Mouse (Mus musculus) embryonic stem cell, embryonic (primary cell): ENCODE results near the gene Klf3.

ENCODE experiments used
- CTCF ChIA-PET, 4 experiments: fragments of 300-600 bp in 2 of 4; fragments of 350-600 bp in 2 of 4; sonication (Branson Sonifier 250); formaldehyde crosslinking; loops; one replicate each; lab custom pipeline; 2022; ENCODE audit warnings: inconsistent platforms in 2 of 4; lab: Charles Lee
- POLR2A ChIA-PET, 4 experiments: fragments of 300-600 bp in 2 of 4; fragments of 350-600 bp in 2 of 4; sonication (Branson Sonifier 250); formaldehyde crosslinking; loops; one replicate each; lab custom pipeline; 2022; ENCODE audit warnings: antibody characterized with exemption in 4 of 4, inconsistent platforms in 1 of 4; lab: Charles Lee

The Klf3 gene

DNA sequence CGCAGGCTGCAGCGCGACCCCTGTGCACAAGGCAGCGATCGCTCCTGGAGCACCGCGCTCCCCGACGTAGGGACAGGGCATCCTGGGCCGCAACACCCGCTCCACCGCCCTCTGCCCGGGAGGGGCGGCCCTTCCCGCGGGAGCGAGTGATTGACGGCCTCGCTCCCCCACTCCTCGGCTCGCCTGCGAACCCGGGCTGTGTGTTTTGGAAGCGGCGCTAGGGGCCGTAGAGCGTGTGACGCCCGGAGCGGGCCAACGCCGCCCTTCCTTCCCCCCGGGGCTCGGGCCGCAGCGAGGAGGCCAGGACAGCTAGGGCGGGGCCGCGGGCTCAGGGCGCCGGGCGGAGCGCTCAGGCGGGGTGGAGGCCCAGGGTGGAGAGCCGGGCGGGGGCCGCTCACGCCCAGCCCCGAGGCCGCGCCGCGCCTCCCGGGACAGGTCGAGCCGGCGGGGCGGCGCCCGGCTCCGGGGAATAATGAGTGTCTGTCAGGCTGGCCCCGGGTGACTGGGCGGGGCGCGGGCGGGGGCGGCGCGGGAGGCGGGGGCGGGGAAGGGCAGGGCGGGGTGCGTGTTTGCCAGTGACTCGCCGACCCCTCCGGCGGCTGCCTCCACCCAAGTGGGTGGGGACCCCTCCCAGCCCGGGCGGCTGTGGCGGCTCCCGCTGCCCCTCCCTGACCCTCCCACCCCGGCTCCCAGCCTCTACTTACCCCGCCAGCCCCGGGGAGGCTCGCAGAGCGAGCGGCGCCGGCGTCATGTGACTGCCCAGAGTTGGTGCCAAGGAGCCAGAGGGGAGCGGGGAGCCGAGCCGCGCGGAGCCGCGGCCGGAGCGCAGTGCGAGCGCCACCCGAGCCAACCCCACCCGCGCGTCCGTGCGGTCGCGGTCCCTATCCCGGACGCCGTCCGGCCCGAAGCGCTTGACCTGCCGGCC is at the start of gene Klf3:
Gene Klf3 (plus strand): TSS at position 594 of the 925 bp plus-strand sequence.
- ChIA-PET CTCF (interaction anchor here in 2 of 4 experiments (0.6 to 1.0 kb wide), 4 partner anchors 80 to 695 kb away, joined by 3 to 7 read pairs (median 6); no protein-coding TSS in a partner anchor), POLR2A (interaction anchor here in 3 of 4 experiments (0.6 to 5.1 kb wide), 12 partner anchors 9 to 123 kb away, joined by 3 to 28 read pairs (median 4); no protein-coding TSS in a partner anchor)

DNA sequence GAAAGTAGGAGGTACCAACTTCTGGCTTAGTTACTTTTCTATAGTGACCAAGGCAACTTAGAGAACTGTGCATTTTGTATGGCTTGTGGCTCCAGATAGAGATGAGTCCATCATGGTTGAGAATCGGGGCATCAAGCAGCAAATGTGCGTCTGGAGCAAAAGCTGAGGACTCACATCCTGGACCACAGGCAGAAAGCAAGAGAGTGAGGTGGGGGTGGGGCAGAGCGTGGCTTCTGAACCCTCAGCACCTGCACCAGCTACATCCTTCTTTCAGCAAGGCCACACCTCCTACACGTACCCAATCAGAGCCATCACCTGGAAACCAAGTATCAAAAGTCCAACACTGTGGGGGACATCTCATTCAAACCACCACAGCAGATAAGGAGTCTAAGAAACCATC is 40.9 kb upstream of the Klf3 start:
- POLR2A ChIA-PET = interaction anchor here in 2 of 4 experiments (0.6 kb wide), 2 partner anchors 394 to 982 kb away, joined by 4 read pairs; no protein-coding TSS in a partner anchor
- CTCF ChIA-PET = no interaction called here

DNA sequence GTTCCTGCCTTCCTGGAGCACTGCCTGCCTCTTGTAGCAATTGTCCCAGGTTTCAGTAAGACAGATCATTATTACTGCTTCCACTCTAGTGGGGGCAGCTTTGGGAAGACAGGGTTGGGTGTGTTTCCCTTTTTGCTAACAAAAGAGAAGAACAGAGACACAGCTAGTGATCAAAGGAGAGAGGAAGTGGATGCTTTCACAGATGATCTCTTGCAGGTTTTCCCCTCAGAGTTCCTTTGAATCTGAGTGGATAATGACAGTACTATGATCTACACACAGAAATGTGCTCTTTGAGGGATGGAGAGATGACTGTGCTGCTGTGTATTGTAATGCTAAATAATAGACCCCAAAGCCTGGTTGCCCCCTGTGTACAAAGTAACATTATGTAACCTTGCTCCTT is 38.7 kb upstream of the Klf3 start:
- ChIA-PET POLR2A (no interaction called here), CTCF (no interaction called here)

DNA sequence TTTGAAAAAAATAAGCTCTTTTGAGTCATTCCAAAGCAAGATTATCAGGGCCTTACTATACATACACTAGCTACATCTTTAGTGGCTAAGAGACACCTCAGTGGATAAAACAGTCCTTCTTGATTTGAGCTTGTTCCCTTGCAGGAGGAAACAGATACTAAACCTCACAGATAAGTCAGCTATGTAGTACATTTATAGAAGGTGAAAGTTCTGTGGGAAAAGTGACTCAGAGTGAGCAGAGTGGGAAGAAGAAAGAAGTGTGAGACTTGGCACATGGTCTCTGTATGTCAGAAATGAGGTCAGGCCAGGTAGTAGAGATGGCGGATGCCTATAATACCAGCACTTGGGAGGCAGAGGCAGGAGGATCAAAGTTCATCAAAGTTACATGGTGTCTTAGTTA is 37.4 kb upstream of the Klf3 start:
- POLR2A ChIA-PET = no interaction called here

DNA sequence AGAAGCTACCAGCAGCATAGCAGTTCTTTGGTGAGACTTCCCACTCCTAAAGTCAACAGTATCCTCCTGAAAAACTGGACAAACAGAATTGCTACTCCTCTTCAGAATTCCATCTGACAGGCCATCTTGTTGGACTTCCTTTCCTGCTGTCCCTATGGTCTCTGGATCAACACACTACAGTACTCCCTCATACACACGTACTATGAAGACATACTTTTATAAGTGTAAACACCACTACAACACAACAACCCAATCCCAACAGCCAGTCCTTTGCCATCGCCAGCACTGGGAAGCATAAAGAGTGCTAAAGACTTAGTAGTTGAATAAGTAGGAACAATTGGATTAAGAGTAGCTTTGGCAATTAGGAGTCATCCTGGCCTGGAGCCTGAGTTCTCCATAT is 36.6 kb upstream of the Klf3 start:
- ChIA-PET CTCF (no interaction called here), POLR2A (no interaction called here)

More for the DNA sequence above, 37.4 kb upstream of the Klf3 start:
- CTCF ChIA-PET = no interaction called here

DNA sequence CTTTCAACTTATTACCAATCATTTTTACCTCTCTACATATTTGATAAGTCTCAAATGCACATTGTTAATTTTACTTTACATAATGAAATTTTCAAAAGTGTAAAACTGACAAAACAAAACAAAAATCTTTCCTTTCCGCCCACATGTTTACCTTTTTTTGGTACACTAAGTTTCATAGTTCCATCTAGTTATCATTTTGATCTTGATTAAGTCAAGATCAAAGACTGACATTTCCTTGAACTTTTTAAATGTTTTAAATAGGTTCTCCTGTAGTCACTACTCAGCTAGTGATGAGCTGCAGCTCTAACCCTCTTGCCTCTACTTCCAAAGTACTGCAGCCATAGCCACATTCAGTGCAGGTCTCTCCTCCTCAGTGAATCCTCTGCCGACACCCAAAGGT is 31.6 kb upstream of the Klf3 start:
- ChIA-PET CTCF (no interaction called here), POLR2A (interaction anchor here in 1 of 4 experiments (1.1 kb wide), 1 partner anchor 92 kb away, joined by 3 read pairs; no protein-coding TSS in a partner anchor)

DNA sequence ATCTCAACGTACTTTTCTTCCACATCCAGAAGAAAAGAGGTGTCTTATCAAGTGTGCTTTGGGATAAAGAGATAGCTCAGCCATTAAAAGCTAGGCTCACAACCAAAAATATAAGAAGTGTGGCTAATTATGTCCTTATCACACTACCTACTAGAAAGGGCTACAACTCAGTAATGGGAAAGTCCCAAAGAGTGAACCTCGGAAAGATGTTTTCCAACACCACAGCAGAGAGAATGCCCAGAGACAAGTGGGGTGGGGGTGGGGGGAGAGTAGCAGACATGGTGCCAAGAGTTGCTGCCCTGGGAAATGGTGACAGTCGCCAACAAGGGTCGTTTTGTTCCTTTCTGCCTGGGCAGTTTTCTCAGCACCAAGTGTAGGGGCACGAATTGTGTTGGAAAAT is 25.0 kb upstream of the Klf3 start:
- CTCF ChIA-PET = no interaction called here
- POLR2A ChIA-PET = interaction anchor here in 2 of 4 experiments (0.6 to 1.1 kb wide), 2 partner anchors 19 kb away, joined by 3 to 6 read pairs; no protein-coding TSS in a partner anchor

DNA sequence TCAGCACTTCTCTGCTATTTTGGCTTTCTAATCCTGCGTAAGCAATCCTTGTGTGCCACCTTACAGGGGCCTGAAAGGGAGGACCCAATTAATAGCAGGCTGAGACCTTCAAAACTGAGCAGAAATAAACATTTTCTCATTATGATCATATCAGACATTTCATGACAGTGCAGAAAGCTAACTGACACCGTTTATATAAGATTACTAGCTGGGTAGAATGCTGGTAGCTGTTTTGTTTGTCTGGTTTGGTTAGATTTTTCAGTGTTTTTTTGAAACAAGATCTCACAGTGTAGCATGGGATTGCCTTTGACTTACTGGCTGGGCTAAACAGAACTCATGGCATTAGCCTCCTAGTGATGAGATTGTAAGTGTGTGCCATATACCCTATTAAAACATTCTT is 23.9 kb upstream of the Klf3 start:
- ChIA-PET POLR2A (no interaction called here), CTCF (no interaction called here)

DNA sequence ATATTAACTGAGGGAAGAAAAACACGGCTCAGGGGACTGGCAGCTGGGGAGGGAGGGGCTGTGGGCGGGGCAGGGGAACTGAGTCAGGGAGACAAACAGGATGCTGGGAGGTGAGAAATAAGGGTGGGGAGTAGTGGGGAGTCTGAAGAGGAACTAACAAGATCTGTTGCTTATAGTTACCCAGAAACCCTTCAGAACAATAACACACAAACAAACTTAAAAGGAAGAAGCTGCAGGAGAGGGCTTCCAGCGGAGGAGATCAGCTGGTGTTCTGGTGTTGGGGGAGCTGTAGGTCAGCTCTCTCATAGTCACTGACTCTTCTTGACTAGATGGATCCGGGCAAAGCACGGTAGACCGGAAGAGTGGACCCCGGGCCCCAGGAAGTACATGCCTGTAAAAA is 22.4 kb upstream of the Klf3 start:
- ChIA-PET CTCF (interaction anchor here in 2 of 4 experiments (0.6 kb wide), 3 partner anchors 26 to 410 kb away, joined by 4 to 6 read pairs (median 4); no protein-coding TSS in a partner anchor), POLR2A (interaction anchor here in 3 of 4 experiments (0.6 to 1.5 kb wide), 10 partner anchors 16 to 837 kb away, joined by 3 to 6 read pairs (median 4); no protein-coding TSS in a partner anchor)

DNA sequence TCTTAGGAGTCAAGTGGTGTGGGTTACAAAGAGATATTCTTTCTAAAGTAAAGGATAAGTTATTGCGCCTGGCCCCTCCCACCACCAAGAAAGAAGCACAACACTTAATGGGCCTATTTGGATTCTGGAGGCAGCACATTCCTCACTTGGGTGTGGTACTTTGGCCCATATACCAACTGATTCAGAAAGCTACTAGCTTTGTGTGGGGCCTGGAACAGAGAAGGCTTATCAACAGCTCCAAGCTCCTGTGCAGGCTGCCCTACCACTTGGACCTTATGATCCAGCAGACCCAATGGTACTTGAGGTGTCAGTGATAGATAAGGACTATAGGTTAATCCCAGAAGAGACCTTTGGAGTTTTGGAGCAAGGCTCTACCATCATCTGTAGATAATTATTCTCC is 15.0 kb upstream of the Klf3 start:
- POLR2A ChIA-PET = interaction anchor here in 3 of 4 experiments (0.6 to 3.8 kb wide), 8 partner anchors 9 to 103 kb away, joined by 3 to 28 read pairs (median 6); partner anchors contain the start of gene Klf3 (in 1 of the 3)
- CTCF ChIA-PET = interaction anchor here in 2 of 4 experiments (0.6 to 1.3 kb wide), 3 partner anchors 9 to 79 kb away, joined by 3 to 4 read pairs (median 3); no protein-coding TSS in a partner anchor

DNA sequence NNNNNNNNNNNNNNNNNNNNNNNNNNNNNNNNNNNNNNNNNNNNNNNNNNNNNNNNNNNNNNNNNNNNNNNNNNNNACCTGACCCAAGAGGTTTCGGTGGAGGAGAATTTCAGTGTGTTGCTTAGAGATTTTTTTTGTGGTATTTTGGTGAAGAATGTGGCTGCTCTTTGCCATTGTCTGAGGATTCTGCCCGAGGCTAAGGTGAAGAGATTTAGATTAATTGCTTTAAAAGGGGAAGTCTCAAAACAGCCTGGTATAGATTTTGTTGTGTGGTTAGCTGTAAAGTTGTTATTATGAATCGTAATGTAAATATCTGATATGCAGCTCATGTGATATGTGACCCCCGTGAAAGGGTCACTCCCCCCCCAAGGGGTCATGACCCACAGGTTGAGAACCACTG is 5.0 kb upstream of the Klf3 start:
- POLR2A ChIA-PET = interaction anchor here in 3 of 4 experiments (0.6 to 5.1 kb wide), 18 partner anchors 8 to 218 kb away, joined by 3 to 28 read pairs (median 4); no protein-coding TSS in a partner anchor
- CTCF ChIA-PET = interaction anchor here in 1 of 4 experiments (0.9 kb wide), 1 partner anchor 69 kb away, joined by 5 read pairs; no protein-coding TSS in a partner anchor

DNA sequence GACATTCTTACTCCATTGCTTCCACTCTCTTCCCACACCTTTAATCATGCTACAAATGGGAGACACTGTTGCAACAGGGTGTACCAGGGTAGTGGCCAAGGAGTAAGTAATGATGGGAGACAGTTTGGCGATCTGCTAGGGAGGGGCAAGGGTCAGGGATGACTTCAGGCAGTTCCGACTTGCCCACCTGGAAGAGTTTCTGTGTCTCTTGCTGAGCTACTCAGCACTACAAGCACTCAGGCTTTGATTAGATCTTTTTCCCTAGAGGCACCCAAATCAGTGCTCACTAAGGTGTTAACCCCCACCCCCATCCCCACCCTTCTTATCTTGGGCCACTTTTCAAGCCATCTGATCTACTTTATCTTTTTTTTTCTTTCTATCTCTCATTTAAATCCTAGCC is 1.6 kb upstream of the Klf3 start:
- CTCF ChIA-PET = interaction anchor here in 2 of 4 experiments (0.5 to 1.1 kb wide), 3 partner anchors 296 to 571 kb away, joined by 3 to 6 read pairs (median 4); no protein-coding TSS in a partner anchor
- POLR2A ChIA-PET = interaction anchor here in 3 of 4 experiments (0.6 to 5.1 kb wide), 13 partner anchors 8 to 287 kb away, joined by 3 to 28 read pairs (median 4); no protein-coding TSS in a partner anchor

DNA sequence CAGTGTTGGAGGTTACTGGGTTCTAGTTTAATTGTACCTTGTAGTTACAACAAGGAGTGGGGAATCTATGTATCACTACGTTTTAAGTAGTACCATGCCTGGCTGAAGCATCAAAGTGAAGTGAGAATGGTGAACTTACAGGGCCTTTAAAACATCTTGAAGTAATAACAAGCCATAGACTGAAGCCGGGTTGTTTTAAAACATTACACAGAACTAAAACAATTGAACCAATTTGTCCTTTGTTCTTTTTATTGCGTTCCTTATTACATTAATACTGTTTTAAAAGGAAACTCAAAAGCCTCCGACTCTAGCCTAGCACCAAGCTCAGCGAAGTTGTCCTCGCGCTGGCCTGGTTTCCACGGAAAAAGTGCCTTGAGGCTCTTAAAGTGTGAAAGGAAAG is 1.0 kb upstream of the Klf3 start:
- POLR2A ChIA-PET = interaction anchor here in 3 of 4 experiments (0.9 to 5.1 kb wide), 11 partner anchors 10 to 155 kb away, joined by 3 to 28 read pairs (median 4); no protein-coding TSS in a partner anchor

DNA sequence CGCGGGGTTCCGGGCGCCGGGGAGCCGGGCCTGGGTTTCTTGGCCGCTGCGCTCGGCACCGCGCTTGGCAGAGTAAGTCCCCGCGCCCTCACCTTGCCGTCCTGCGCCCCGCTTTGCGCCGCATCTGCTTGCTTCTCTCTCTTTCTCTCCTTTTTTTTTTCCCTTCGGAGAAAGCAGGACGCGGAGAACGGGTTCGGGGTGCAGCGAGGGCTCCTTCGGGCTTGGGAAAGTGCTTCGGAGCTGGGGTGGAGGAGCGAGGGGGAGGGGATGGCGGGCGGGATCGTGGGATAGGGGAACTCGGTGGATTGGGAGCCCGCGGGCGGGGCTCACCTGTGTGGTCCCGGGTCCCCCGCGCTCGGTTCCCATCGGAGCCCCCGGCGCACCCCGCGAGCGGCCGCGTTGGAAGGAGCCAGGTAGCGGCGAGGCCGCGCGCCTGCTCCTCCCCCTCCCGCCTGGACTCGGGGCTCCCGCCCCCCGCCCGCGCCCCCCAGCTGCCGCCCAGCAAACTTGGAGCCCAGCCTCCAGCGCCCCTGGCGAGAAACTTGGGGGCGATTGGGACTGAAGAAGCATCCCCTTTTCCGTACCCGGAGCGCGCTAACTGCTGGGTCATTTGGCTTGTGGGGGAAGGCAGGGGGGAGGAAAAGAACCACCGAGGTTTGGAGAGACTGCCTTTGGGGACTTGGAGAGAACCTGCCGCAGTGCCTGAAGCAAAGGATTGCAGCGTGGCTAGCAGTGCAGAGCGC is 703 bp downstream of the Klf3 start:
- ChIA-PET CTCF (interaction anchor here in 1 of 4 experiments (0.6 to 0.7 kb wide), 2 partner anchors 353 to 696 kb away, joined by 4 to 7 read pairs; no protein-coding TSS in a partner anchor), POLR2A (interaction anchor here in 3 of 4 experiments (0.5 to 4.3 kb wide), 9 partner anchors 8 to 183 kb away, joined by 3 to 17 read pairs (median 3); no protein-coding TSS in a partner anchor)

More for the DNA sequence above, 1.0 kb upstream of the Klf3 start:
- CTCF ChIA-PET = interaction anchor here in 2 of 4 experiments (0.5 to 1.0 kb wide), 3 partner anchors 411 to 572 kb away, joined by 4 to 6 read pairs (median 5); no protein-coding TSS in a partner anchor

DNA sequence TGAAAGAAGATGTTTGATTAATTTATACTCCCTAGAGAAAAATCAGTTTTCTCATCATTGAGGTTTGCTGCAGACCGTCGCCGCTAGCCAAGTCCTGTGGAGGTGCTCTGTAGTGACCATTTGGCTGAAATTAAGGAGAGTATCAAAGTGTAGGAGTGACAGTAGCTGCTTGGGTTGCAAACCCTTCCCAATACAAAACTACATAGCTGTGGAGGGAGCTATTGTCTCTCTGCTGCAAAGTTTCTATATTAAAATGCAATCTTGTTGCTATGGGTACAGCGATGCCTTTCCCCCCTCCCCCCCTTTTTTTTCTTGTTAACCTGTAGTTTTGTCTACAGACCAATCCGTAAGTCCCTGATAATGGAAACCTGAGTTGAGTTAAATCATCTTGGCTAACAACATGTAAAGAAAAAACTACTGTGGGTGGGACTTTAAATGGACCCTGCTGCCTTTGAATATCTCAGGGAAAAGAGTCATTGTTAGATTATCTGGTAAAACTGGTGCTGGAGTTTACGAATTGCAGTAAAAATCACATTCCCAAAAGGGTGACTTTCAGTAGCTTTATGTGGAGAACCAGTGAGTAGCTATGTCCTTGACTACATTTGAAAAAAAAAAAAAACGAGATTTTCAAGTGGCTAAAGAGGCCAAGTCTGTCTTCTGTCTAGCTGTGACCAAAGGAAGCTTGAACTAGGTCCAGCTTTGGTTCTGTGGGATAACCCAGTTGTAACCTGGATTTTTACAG is 2.1 kb downstream of the Klf3 start:
- ChIA-PET CTCF (interaction anchor here in 3 of 4 experiments (0.6 kb wide), 3 partner anchors 101 to 930 kb away, joined by 4 to 5 read pairs (median 4); no protein-coding TSS in a partner anchor), POLR2A (interaction anchor here (0.5 to 4.0 kb wide), 29 partner anchors 8 to 586 kb away, joined by 3 to 21 read pairs (median 4); partner anchors contain the start of genes Lias (in 1 of the 4) and Rpl9 (in 1 of the 4))

DNA sequence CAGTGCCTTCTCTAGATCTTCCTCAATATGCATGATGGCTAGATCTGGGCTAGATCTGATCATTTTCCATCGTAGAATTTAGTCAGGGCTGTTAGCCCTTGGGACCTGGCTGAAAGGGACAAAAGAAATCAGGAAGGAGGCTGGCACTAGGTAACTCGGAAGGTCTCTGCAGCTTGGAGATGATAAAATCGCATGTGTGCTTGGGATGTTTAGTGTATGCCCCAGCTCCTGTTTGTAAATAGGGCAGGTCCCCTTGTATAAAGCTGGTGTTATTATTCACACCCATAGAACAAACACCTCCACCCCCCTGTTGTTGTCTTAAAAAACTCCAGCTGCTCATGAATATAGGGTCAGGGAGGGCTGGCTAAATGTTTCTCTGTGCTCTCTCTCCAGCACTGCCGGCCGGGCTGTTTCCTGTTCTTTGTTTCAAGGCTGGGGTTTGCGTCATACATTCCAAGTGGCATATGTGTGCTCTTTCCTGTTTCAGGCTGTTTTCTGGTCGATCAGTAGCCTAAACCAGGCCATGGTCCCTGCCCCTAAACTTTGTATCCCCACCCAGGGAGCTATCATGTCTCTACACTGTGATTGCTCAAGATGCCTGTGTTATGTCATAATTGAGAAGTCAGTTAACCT is 2.8 kb downstream of the Klf3 start:
- ChIA-PET POLR2A (interaction anchor here (0.5 to 4.0 kb wide), 31 partner anchors 8 to 586 kb away, joined by 3 to 21 read pairs (median 4); partner anchors contain the start of genes Lias (in 1 of the 4) and Rpl9 (in 1 of the 4)), CTCF (no interaction called here)
